Mouse (Mus musculus) kidney, postnatal 14 days (tissue): ENCODE measurements at regions not wholly inside any gene's neighbourhood (a gene's known extent, or its start where the extent isn't known, plus 50 kb on each side); places are given as distances from the start of the nearest gene placed in this dataset.

Source experiments
- DNase-seq: peaks from one replicate; pipeline ENCODE4 v3.0.0; 2022; ENCODE audit warnings: mixed read lengths

GRCm38 (mm10) chr13:39350668-39351067 lies 390.0 kb upstream of the Slc35b3 start:
- DNase-seq = no peak

- DNase-seq = no peak
Measured at GRCm38 (mm10) chr13:39347761-39348160, 387.1 kb upstream of the Slc35b3 start.

- DNase-seq = no peak
Measured at GRCm38 (mm10) chr13:39334874-39335273, 374.2 kb upstream of the Slc35b3 start.

DNA sequence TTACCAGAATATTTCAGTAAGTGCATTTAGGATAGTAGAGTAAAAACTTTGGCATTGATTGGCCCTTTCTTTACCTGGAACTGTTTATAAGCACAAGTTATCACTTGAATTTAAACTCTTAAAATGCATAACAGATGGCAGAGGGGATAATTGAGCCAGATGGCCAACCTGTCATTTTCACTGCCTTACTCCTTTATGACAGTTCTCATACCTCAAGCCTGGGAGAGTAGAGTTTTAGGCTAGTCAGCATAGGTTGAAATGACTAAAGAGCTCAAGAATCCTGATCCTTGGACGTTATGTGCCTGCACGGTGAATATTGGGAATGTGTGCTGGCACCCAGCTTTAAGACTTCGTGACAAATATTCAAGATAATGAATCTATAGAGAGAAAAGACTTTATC lies 369.1 kb upstream of the Slc35b3 start:
- no peak for DNase-seq

DNA sequence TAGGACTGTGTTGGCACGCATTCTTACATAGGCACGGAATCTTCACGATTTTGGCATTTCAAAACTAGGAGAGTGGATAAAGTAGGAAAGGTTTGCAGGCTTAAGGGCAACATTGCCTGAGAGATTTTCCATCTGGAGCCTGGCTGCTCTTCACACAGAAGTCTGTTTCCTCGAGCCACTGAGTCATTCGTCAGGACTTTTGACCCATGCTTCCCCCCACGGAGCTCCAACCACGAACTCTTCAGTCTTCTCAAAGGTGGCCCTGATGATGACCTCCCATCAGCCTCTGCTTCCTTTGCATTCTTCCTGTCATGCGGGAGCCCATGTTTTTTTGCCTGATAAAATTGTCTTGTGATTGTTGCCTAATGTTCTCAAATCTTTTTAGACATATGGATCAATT lies 365.5 kb upstream of the Slc35b3 start:
- no peak for DNase-seq

- DNase-seq = no peak
Measured at GRCm38 (mm10) chr13:39321111-39321510, 360.4 kb upstream of the Slc35b3 start.

- no peak for DNase-seq
Measured at GRCm38 (mm10) chr13:39309758-39310157, 349.1 kb upstream of the Slc35b3 start.

DNA sequence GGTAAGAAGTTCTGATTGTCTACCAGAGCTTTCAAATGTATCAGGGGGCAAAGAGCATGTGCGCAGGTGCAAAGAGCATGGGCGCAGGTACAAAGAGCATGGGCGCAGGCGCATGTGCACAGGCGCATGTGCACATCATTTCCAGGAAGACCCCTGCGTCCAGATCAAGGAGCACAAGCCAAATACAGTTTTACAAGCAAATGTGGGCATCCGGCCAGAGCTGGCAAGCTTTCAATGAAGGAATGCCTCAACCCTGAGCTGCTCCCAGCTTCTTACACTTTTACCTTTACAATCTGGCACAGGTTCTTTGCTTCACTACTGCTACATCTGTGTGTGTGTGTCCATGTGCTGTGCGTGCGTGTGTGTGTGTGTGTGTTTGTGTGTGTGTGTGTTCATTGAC lies 347.2 kb upstream of the Slc35b3 start:
- DNase-seq = peak; percentile 11

DNA sequence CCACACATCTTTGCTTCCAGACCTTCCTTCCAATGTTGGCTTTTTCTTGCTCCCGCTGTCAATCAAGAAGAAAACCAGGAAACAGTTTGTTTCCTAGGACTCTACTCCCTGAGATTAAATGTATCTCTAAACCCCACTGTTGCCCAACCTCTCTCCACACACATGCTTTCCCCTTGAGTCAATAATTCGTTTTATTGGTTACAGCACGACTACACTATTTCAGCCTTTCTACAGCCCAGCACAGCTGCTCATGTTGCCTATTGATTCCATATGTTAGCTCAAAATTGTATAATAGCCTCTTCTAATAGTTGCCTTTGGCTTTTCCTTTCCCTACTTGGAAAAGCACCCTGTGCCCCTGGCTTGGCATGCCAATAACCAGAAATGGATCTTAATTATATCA lies 346.2 kb upstream of the Slc35b3 start:
- DNase-seq = no peak

DNA sequence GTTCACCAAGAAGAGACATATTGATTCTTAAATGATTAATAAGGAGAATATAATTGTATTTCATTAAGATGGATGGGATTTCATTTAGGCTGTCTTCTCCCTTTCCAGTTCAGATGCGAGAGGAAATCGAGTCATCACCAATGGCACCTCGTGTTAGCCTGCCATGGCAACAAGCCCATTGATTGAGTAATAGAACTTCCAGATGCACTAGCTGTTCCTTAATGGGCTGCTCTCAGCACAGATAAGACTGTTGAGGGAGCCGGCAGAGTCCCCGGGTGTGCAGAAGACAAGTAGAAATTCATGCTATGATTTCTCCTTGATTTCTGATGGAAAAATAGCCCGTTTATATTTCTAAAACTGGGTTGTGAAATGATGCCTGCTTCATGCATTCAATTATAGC lies 336.5 kb upstream of the Slc35b3 start:
- DNase-seq = no peak

DNA sequence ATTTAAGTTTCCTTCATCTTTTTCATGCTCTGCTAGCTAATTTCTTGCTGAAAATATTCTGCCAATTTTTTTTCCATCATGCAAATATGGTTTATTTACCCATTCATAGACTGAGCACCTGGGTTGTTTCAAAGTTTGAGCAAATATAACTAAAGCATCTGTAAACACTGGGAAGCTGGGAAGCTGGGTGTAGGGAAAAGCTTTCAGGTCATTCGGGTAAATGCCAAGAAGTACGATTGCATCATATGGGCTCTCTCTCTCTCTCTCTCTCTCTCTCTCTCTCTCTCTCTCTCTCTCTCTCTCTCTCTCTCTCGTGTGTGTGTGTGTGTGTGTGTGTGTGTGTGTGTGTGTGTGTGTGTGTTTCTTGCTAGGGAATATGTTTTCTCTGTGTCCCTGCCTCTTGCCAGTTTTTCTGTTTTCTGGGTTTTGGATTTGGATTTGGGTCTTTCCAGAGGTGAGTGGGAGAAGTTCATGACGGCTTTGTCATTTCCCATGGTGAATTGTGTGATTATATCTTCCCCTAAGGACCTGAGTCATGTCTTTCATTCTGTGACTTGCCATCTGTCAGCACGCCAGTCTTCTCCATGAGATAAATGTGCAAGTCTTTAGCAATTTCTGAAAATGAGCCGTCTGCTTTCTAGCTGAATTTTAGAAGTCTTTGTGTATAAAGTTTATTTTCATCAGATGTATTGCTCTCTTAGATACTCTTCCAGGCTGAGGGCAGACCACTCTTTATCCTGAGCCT lies 329.7 kb upstream of the Slc35b3 start:
- no peak for DNase-seq

- no peak for DNase-seq
Measured at GRCm38 (mm10) chr13:39282272-39282671, 321.6 kb upstream of the Slc35b3 start.

DNA sequence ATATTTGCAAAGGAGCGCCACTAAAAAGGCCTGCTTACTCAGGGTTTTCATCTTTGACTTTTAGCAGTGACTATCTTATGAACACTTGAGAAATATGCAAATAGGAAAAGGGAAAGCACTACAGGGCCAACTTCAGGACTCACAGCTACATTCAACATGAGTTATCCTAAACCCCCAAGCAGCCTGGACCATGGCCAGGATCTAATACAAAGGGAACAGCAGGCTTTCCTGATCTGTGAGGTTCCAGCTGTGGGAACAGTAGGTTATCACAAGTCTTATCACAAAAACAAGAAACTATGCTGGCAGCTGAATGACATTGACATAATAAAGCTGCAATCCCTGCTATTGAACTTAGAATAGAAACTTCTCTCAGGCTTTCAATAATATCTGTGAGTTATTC lies 317.4 kb upstream of the Slc35b3 start:
- peak; percentile 55 for DNase-seq

- no peak for DNase-seq
Measured at GRCm38 (mm10) chr13:39266024-39266423, 305.3 kb upstream of the Slc35b3 start.

DNA sequence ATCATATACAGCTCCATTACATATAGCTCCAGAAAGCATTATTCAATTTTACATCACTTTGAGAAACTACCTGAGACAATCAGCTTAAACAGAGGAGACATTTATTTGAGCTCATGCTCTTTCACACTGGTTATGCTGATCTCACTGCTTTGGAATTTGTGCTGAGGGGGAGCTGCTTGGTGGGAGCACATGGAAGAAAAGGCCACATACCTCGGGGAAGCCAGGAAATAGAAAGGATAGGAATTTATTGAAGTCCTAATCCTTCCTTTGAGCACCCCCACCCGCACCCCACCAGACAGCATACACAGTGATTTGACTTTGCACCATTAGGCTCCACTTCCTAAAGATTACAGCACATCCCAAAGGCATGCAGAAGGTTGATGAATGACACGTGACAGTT lies 296.0 kb upstream of the Slc35b3 start:
- no peak for DNase-seq

DNA sequence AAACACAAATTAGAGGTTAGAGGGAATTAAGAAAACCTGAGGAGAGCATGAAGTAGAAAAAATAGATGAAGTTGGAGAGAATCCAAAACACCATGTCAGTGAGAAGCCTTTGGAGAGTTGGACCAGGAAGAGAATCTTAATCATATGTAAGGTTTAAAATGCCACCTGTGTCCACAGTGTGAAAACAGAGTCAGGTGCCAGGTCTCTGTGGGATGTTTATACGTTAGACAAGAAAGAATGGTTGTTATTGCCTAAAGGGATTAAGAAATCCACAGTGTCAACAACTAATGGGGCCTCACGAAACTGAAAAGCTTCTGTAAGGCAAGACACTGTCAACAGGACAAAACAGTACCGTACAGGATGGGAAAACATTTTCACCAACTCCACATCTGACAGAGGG lies 294.7 kb upstream of the Slc35b3 start:
- DNase-seq = no peak

- no peak for DNase-seq
Measured at GRCm38 (mm10) chr13:39252591-39252990, 291.9 kb upstream of the Slc35b3 start.

DNA sequence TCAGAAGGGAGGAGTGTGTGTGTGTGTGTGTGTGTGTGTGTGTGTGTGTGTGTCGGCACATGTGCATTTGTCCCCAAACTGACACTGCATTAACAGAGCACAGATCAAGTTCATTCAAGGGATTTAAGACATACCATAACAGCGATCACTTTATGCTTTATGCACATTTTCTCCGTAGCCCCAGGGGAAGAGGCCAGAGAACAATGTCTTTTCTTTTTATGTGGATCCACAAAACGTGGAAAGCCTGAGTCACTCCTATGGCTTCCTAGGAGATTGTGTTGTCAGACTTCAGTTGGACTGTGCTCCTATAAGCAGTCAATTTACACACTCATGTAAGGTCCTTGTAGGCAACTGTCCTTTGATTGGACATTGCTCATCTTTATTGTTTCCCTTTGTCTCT lies 289.4 kb upstream of the Slc35b3 start:
- no peak for DNase-seq

DNA sequence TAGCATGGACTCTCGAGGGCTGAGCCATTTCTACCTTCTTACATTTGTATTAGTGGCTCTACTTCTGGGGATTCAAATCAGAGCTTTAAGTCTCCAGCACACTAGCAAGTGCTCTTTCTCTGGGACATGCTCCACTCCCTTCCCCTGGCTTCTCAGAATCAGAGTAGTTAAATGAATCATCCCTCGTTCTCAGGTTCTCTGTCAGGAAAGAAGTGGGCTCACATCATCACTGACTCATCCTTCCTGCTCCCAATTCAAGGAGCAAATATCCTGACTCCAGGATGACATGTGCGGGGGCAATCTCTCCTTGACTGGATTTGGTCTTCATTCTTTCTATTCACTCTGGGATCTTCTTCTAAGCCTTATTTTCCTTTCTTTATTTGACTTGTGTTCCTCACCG lies 266.2 kb upstream of the Slc35b3 start:
- no peak for DNase-seq

DNA sequence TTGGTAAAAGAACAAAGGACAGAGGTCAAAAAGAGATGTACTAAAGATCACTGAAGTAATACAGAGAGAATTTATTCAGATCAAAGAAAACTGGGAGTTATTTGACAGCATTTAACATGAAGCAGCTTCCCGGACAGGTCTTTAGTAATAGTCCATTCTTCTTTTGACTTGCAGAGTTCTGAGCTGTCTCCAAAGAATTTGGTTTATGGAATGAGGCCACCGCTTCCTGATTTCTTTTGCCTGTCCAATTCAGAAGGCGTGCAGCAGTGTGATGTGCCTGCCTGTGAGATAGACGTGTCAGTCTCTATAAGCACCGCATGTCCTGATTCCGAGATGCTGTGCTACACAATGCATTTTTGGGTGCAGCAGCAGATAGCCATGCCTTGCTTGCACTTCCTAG lies 265.0 kb upstream of the Slc35b3 start:
- DNase-seq = no peak

DNA sequence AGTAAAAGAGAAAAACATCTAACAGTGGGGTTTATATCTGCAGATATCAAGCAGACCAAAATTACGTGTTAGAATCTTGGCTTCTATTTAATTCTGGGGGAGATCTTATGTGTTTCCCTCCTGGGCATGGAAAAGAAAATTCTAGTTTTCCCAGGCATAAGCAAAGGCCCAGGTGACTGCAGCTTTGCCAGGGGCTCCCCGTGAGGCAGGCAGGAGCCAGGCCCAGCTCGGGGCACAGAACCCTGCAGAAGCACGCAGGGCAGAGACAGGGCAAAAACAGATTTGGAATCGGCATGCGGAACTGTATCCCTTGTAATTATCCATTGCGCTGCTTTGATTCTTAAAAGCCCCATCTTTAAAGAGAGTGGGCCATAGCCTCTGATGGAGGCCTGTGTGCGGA lies 250.4 kb upstream of the Slc35b3 start:
- DNase-seq = no peak

DNA sequence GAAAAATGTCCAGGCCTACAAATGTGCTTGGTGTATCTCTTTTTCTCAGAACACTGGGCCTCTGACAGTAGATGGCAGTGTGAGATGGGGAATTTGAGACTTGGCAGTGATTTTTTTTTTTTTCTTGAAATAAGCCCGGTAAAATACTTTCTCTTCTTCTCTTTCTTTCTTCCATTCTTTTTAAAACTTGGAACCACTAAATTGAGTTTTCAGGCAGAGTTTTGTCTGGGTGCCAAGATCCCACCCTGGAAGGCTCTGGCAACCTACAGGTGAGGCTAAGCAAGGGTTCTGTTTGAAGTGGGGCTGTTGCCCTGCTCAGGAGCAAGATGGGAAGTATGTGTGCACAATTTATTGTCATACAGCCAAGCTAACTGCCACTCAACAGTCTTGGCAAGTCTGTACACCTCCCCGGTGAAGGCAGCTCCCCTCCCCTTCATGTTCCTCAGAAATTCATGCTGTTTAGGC lies 223.1 kb upstream of the Slc35b3 start:
- DNase-seq = peak; percentile 5

GRCm38 (mm10) chr13:39161980-39162379 lies 201.3 kb upstream of the Slc35b3 start:
- no peak for DNase-seq

GRCm38 (mm10) chr13:39127942-39128341 lies 167.3 kb upstream of the Slc35b3 start:
- DNase-seq = no peak

- no peak for DNase-seq
Measured at GRCm38 (mm10) chr13:39092058-39092457, 131.4 kb upstream of the Slc35b3 start.
